Mouse (Mus musculus): ENCODE results near the gene Adarb1. TPM values are rescaled to one million over a fixed set of nuclear protein-coding genes. Genes with fewer than 3 reads are reported as not detected.

Adarb1 gene
- polyA plus RNA-seq, 2 experiments, result 0.92 to 1.2 TPM

- DNase-seq (ENCODE audit: low read depth in 3 of 3, low spot score in 3 of 3) (no peak), ATAC-seq (ENCODE audit: insufficient read depth) (no peak)
- Histone ChIP-seq H3K36me3 (replicated peaks; ENCODE audit: control insufficient read depth, insufficient read depth, low read depth) (no peaks in the 10 kb centered on the region), H3K4me2 (ENCODE audit: low read depth) (no peak overlapping the region), H3K4me1 (replicated peaks; ENCODE audit: control insufficient read depth in 2 of 2, insufficient read depth in 2 of 2, low read length in 1 of 2) (no peaks in the 10 kb centered on the region), H3K27ac (no peak overlapping the region), H3K4me3 (ENCODE audit: insufficient read depth in 1 of 2, low read depth in 2 of 2, low read length in 2 of 2) (no peak overlapping the region), H3K9me3 (ENCODE audit: control insufficient read depth, low read length) (no peaks in the 10 kb centered on the region), H3K27me3 (ENCODE audit: control insufficient read depth, insufficient read depth, low read length) (no peaks in the 10 kb centered on the region), H3K9ac (replicated peaks) (no peak overlapping the region)
- WGBS (ENCODE audit: insufficient replicate concordance), result 65% methylated on average over 4 of the region's 4 CpGs
- peak; percentile 36 for TF ChIP-seq CTCF (IDR thresholded peaks at IDR 0.05; ENCODE audit: low read depth)
- no peak for TF ChIP-seq EP300 (IDR thresholded peaks at IDR 0.05; ENCODE audit: low read depth)
Measured at GRCm38 (mm10) chr10:77442250-77442649, 24.2 kb upstream of the Adarb1 start.

DNA sequence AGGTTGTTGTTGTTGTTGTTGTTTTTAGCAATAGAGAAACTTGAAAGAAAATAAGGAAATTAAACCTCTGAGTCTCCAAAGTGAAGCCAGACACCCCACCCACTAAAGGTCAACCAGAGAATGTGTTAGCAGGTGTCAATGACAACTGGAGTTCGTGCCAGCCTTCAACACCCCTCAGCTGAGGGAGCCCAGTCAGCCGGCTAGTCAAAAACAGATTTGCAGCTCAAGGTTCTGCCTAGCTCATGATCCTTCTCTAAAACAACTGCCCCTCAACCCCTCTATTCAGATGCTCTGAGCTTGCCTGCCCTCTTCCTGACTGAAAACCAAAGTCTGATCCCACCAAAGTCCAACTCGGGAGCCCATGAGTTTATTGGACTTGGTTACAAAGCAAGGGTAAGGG lies 23.7 kb upstream of the Adarb1 start:
- H3K27ac ChIP-seq, result no peak overlapping the region
- no peaks in the 10 kb centered on the region for H3K9me3 ChIP-seq (ENCODE audit: control insufficient read depth, low read length)
- DNase-seq (ENCODE audit: low read depth in 3 of 3, low spot score in 3 of 3) (no peak), ATAC-seq (ENCODE audit: insufficient read depth) (no peak)
- H3K4me3 ChIP-seq (ENCODE audit: insufficient read depth in 1 of 2, low read depth in 2 of 2, low read length in 2 of 2), result no peak overlapping the region
- no peak overlapping the region for H3K4me2 ChIP-seq (ENCODE audit: low read depth)
- 68% methylated on average over 3 of the region's 3 CpGs for WGBS (ENCODE audit: insufficient replicate concordance)
- H3K4me1 ChIP-seq (replicated peaks; ENCODE audit: control insufficient read depth in 2 of 2, insufficient read depth in 2 of 2, low read length in 1 of 2), result no peaks in the 10 kb centered on the region
- H3K9ac ChIP-seq (replicated peaks), result no peak overlapping the region
- no peaks in the 10 kb centered on the region for H3K27me3 ChIP-seq (ENCODE audit: control insufficient read depth, insufficient read depth, low read length)
- TF ChIP-seq CTCF (IDR thresholded peaks at IDR 0.05; ENCODE audit: low read depth) (no peak), EP300 (IDR thresholded peaks at IDR 0.05; ENCODE audit: low read depth) (no peak)
- no peaks in the 10 kb centered on the region for H3K36me3 ChIP-seq (replicated peaks; ENCODE audit: control insufficient read depth, insufficient read depth, low read depth)

GRCm38 (mm10) chr10:77440841-77441755 lies 23.0 kb upstream of the Adarb1 start:
- Histone ChIP-seq H3K27me3 (ENCODE audit: control insufficient read depth, insufficient read depth, low read length) (no peaks in the 10 kb centered on the region), H3K36me3 (replicated peaks; ENCODE audit: control insufficient read depth, insufficient read depth, low read depth) (no peaks in the 10 kb centered on the region), H3K4me1 (replicated peaks; ENCODE audit: control insufficient read depth in 2 of 2, insufficient read depth in 2 of 2, low read length in 1 of 2) (no peaks in the 10 kb centered on the region), H3K4me3 (ENCODE audit: insufficient read depth in 1 of 2, low read depth in 2 of 2, low read length in 2 of 2) (no peak overlapping the region), H3K4me2 (ENCODE audit: low read depth) (no peak overlapping the region), H3K9me3 (ENCODE audit: control insufficient read depth, low read length) (no peaks in the 10 kb centered on the region), H3K27ac (no peak overlapping the region), H3K9ac (replicated peaks) (no peak overlapping the region)
- 49% methylated on average over 19 of the region's 19 CpGs for WGBS (ENCODE audit: insufficient replicate concordance)
- DNase-seq (ENCODE audit: low read depth in 3 of 3, low spot score in 3 of 3) (no peak), ATAC-seq (ENCODE audit: insufficient read depth) (no peak)
- TF ChIP-seq EP300 (IDR thresholded peaks at IDR 0.05; ENCODE audit: low read depth), result no peak
- TF ChIP-seq CTCF (IDR thresholded peaks at IDR 0.05; ENCODE audit: low read depth), result no peak

DNA sequence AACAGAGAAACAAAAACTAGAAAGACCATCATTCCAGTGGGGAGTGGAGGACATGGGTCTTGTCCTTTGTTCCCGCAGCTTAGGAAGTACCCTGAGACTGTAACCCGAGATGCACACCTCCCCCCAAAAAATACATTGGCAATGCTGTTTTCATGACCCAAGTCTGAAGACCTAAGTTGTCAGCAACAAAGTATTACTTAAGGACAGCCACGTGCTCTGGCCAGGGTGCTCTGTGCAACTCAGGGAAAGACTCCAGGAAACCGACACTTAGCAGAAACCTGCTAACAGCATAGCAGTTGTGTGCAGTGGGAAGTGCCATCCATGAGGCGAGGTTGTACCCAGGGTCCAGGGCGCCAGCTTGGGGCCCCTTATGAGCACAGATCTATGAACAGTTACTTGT lies 22.2 kb upstream of the Adarb1 start:
- no peak overlapping the region for H3K4me3 ChIP-seq (ENCODE audit: insufficient read depth in 1 of 2, low read depth in 2 of 2, low read length in 2 of 2)
- no peaks in the 10 kb centered on the region for H3K27me3 ChIP-seq (ENCODE audit: control insufficient read depth, insufficient read depth, low read length)
- no peak overlapping the region for H3K27ac ChIP-seq
- H3K9ac ChIP-seq (replicated peaks), result no peak overlapping the region
- DNase-seq (ENCODE audit: low read depth in 3 of 3, low spot score in 3 of 3) (no peak), ATAC-seq (ENCODE audit: insufficient read depth) (no peak)
- no peaks in the 10 kb centered on the region for H3K36me3 ChIP-seq (replicated peaks; ENCODE audit: control insufficient read depth, insufficient read depth, low read depth)
- H3K9me3 ChIP-seq (ENCODE audit: control insufficient read depth, low read length), result no peaks in the 10 kb centered on the region
- no peaks in the 10 kb centered on the region for H3K4me1 ChIP-seq (replicated peaks; ENCODE audit: control insufficient read depth in 2 of 2, insufficient read depth in 2 of 2, low read length in 1 of 2)
- TF ChIP-seq EP300 (IDR thresholded peaks at IDR 0.05; ENCODE audit: low read depth) (no peak), CTCF (IDR thresholded peaks at IDR 0.05; ENCODE audit: low read depth) (no peak)
- 34% methylated on average over 6 of the region's 6 CpGs for WGBS (ENCODE audit: insufficient replicate concordance)
- no peak overlapping the region for H3K4me2 ChIP-seq (ENCODE audit: low read depth)

DNA sequence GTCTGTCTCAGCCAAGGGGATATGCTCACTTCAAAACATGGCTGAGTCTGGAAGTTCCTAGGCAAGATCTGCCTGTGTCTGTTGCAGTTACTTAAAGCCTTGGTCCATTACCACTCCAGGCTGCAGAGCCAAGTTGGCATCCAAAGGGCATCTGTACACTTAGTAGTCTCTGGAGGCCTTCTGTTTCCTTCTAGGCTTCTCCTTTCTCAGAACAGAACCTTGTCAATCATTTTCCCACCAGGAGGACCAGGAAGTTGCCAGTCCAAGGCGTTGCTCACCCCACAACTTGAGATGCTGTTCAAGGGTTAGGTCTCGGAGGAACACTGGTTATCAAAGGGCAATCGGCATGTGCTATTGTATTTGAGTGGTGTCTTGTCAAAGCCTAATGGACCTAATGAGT lies 21.0 kb upstream of the Adarb1 start:
- no peak for ATAC-seq (ENCODE audit: insufficient read depth)
- H3K36me3 ChIP-seq (replicated peaks; ENCODE audit: control insufficient read depth, insufficient read depth, low read depth), result no peaks in the 10 kb centered on the region
- H3K27ac ChIP-seq, result no peak overlapping the region
- TF ChIP-seq EP300 (IDR thresholded peaks at IDR 0.05; ENCODE audit: low read depth), result no peak
- no peak for TF ChIP-seq CTCF (IDR thresholded peaks at IDR 0.05; ENCODE audit: low read depth)
- H3K4me1 ChIP-seq (replicated peaks; ENCODE audit: control insufficient read depth in 2 of 2, insufficient read depth in 2 of 2, low read length in 1 of 2), result no peaks in the 10 kb centered on the region
- no peak overlapping the region for H3K4me2 ChIP-seq (ENCODE audit: low read depth)
- no peak overlapping the region for H3K9ac ChIP-seq (replicated peaks)
- H3K4me3 ChIP-seq (ENCODE audit: insufficient read depth in 1 of 2, low read depth in 2 of 2, low read length in 2 of 2), result no peak overlapping the region
- no peak for DNase-seq (ENCODE audit: low read depth in 3 of 3, low spot score in 3 of 3)
- H3K9me3 ChIP-seq (ENCODE audit: control insufficient read depth, low read length), result no peaks in the 10 kb centered on the region
- WGBS (ENCODE audit: insufficient replicate concordance), result 52% methylated on average over 3 of the region's 3 CpGs
- no peaks in the 10 kb centered on the region for H3K27me3 ChIP-seq (ENCODE audit: control insufficient read depth, insufficient read depth, low read length)

All from liver, embryonic 14.5 days (tissue).